Mouse (Mus musculus) embryo, embryonic 11.5 days (tissue): Measurements from ENCODE around the gene Lmntd1.

ENCODE experiments used
- DNase-seq: peaks from one replicate; pipeline ENCODE4 v3.0.0-alpha.2; 2012; ENCODE audit warnings: low read depth, low spot score

Gene Lmntd1

DNA sequence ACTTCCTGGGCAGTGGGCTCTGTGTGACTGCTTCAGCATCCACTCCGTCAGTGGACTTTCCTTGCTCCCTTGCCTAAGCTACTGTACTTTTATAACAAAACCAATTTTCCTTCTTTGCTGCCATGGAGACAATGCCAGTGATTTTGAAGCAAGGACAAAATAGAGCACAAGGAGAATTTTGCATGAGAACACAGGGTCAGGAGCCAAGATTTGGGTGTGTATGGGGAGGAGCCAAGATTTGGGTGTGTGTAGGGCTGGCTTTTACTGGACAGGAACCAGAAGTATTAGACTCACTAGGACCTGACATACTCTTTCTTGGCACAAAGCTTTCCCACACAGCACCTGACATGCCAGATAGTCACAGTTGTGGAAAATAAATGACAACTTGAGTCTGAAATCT is 179.0 kb downstream of the Lmntd1 start:
- DNase-seq: no peak

DNA sequence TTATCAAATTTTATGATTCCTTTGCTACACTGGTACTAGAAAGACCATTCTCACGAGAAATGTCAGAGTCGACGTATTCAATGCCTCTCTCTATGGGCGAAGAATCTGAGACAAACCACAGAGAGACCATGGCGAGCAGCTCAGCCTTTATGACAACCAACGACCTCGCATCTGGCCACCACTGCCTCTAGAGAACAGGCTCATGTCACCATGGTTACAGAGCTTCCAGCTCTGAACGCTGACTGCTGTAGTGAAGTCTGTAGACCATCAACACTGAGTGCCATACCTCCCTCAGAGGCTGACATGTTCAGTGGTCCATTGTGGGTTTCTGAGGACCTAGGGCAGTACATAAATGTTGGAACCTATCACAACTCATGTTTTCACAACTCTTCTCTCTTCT is 180.2 kb downstream of the Lmntd1 start:
- DNase-seq: no peak

DNA sequence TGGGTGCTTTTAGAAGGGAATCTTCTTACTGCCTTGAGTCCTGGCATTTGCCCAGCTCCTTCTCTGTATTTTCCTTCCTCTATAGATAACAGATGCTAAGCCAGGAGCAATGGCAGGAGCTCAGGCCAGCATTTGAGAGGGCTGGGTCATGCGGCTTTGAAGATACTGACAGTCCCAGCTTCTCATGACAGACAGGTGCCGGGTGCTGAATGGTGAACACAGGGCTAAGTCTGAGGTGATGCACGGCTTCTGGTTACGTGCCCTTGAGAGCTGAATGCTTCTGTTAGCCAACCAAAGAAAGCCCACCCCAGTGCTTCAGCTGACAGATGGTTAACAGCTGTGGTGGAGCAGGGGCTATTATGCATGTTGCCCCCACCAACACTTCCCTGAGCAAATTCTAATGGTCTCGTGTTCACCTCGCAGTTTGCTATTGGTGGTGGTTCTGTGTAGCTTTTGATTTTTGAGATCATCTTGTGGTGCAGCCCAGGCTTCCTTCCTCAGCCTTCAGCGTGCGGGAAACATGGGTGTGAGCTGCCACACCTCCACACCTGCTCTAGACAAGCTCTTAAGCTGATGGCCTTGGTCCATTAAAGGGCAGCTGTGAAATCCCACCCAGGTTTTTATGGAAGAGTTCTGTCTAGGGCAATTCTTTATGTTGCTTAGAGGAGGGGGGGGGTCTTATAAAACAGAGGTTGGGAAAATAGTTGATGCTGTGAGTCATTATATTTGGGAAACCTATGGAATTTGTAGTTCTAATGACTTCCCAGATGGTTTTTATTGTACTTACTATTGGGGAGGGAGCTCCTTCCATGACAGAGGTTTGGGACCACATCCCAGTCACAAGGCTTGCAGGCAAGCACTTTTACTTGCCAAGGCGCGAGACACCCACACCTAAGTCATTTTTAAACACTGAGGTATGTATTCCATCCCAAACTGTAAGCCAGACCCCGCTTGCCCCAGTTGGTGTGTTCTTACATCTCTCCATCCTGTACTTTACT is 181.1 kb downstream of the Lmntd1 start:
- DNase-seq: peak; percentile 19

DNA sequence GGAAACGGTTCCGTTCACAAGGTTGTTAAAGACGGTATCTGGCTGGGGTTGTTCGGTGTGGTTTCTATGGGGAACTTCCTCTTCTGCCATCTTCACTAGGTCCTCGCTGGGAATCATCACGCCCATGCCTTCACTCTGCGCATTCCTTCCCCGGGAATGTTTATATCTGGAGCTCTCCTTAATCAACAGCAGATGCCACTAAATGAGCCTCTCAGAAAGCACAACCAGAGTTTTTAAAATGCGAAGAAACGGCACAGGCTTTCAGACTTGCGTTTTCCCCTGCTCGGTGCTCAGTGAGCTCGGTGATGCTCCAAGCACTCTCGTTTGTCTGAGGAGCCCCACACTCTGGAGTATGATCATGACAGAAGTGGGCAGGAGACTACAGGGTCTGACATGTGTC is 182.4 kb downstream of the Lmntd1 start:
- DNase-seq: no peak

DNA sequence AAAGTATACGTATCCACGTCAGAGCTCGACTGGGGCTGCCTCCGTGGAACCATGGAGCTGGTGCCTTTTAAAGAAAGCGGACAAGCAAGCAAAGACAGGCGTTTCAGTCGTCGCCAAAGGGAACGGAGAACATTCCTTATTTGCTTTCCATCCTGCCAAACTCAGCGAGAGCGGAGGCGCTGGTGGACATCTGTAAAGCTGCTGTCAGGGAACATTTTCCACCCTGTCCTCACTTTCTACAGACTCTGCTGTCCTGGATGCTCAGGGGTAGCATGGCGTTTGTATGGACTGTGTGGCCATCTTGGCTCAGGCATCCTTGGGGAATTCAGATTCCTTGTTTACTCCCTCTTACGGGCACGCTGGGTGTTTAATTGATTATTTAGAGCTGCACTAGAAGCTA is 186.7 kb downstream of the Lmntd1 start:
- DNase-seq: no peak

DNA sequence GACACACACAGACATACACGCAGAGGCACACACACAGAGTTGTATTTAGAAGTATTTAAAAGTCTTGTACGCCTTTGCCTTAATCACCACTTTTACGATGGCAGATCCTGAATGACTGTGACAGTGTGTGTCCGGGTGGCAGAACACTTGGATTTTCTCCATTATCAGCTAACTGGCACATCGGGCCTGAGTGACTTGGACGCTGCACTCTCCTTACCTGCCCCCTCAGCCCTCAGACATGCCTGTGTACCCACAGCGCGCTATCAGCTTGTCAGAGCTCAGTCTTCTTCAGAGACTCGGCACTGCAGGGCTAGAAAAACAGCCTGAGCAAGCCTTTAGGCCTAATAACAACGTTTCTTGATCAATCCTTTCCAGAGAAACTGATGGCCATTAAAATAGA is 187.6 kb downstream of the Lmntd1 start:
- no peak for DNase-seq

DNA sequence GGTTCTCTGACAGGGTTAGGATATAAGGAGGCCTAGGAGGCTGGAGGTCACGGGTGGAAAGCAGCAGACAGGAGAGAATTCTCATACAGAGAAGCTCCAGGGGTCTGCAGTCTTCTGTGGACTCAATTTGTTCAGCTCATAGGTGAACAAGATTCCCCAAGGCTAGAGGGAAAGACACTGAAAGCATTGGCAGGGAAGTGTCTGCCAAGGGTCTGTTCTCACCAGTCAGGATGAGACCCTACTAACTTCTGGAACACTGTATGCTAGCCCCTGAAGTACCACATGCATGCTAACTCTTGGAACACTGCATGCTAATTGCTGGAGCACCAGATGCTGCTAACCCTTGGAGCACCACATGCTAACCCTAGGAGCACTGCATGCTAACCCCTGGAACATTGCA is 190.0 kb downstream of the Lmntd1 start:
- no peak for DNase-seq

DNA sequence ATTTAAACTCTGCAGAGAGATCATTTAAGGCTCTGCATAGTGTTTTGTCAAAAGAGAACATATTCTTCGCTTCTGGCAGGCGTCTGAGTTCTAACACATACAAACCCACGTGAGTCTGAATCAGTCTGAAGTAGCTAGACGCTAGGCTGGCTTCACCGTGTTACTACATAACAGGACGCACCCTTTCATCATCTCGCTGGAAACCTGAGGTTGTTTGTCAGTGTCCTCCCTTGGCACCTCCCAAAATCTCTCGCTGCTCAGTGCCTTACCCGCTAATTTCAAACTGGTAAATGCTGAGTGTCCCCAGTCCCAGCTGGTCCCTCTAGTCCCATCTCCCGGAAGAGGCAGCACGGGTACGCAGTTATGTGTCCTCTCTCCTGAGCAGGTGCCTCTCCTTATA is 190.6 kb downstream of the Lmntd1 start:
- DNase-seq: no peak

DNA sequence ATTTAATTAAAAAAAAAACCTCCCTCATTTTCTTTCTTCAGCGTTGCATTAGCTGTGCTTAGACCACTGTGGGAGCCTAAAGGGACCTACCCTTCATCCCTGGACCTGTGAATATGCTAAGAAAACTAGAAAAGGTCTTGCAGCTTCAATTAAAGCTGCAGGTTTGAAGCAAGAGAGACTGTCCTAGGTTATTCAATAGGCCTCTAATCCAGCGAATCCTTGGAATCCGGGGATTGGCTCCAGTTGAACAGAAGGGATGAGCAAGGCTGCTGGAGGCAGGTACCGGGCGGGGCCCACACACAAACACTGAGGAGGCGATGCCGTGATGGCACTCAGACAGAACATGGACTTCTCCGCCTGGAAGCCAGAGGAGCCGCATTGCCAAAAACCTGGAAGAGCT is 192.5 kb downstream of the Lmntd1 start:
- no peak for DNase-seq

DNA sequence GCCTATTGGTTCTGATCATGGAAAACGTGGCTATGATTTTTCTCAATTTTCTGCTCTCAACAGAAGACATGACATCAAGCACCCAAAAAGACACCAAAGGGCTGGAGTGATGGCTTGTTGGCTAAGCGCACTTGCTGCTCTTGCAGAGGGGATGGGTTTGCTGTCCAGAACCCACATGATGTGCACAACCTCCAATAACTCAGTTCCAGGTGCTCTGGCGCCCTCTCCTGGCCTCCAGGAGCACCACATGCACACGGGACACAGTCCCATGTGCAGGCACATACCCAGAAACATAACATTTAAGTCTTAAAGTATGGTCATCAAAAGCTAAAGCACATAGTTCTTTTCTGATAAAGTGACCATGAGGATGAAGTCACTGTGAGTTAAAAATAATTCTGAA is 193.7 kb downstream of the Lmntd1 start:
- DNase-seq: no peak

DNA sequence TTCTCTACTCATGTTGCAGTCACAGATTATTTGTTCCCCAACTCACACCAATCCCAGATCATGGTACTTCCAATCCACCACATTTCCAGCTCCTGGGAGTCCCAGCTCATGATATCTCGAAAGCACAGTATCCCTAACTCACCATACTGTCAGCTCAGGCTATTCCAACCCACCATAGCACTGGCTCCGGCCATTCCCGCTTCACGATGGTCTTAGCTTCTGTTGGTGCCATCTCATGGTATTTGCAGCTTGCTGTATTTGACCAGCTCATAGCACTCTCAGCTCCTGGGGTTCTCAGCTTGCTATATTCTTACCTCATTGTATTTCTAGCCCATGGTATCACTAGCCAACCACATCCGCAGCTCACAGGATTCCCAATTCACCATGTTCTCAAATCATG is 195.3 kb downstream of the Lmntd1 start:
- DNase-seq: no peak

DNA sequence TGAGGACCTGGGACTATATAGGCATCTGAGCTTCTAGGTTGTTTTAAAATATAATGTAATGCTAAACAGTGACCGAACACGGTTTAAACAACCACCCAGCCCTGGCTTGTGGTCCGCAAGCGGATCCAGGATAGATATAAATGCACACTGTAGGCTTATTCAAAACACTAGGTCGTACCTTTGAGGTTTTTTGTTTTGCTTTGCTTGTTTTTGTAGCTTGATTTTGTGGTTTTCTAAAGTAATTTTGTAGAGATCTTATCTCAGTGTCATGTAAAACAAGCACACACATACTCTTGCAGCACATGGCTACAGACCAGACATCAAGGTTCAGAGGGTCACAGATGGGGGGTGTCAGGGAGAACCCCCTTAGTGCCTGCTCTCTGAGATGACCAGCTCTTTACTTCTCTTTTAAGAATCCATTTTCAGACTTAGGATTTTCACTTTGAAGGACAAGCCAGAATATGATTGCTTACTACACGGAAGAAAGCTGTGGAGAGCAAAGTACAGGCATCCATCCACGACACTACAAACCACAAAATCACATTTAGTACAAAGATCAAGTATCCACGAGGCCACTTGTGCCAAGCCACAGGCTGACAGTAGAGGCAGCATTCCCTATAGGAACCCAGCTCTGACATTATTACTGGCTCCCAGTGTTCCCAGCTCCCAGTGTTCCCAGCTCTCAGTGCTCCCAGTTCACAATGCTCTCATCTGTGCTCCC is 196.2 kb downstream of the Lmntd1 start:
- DNase-seq: no peak

DNA sequence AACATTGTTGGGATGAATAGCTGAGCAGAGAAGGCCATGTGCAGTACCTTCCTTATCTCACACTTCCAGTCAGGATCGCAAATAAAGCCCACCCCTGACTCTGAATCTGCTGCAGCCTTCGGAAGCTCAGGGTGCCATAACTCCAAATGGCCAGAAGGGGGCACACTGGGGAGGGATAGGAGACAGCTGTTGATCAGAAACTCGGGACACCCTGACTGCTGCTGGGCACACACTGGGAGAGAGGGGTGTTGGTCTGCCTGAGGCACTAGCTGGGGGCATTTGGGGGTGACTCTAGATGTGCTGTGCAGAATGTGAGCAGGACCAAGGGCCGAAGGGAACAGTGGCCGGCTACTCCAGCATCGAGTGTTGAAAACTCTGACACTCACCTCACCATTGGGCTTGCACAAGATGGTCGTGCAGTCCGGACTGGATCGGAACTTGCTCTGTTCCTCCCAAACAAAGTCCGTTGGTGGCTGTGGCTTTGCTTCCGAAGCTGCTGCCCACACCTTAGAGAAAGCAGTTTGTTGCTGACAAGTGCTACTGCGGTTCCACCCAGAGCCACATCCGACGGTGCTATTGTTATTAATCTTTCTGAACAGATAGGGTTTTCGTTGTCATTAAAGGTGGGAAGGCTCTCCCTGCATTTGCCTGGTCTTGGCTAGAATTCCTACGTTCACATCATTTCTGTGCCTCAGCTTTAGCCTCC is 197.0 kb downstream of the Lmntd1 start:
- DNase-seq: no peak

DNA sequence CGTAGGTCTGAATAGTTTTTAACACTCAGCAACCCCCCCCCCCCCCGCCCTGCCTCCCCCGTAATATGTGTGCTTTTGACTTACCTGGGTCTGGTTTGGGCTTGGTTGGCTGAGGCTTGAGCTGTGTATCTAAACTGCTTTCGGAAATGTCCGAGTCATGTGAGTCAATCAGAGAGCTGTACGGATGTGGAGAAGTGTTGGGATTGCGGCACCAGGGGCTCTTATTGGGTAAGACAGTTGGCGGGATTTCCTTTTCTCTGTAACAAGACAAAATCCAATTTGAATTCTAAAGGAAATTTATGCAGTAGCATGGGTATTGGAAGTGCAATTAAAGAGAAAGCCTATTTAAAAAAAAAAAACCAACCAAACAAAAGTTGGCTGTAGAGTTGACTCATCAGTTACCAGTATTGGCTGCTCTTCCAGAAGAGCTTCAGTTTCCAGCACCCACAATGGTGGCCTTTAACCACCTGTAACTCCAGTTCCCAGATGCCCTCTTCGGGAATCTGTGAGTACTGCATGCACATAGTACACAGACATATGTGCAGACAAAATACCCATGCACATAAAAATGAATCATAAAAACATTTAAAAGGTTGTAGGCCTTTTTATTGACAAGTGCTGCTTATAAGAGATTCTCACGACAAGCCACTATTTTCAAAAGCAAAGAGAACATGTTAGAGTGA is 209.6 kb downstream of the Lmntd1 start:
- DNase-seq: no peak

DNA sequence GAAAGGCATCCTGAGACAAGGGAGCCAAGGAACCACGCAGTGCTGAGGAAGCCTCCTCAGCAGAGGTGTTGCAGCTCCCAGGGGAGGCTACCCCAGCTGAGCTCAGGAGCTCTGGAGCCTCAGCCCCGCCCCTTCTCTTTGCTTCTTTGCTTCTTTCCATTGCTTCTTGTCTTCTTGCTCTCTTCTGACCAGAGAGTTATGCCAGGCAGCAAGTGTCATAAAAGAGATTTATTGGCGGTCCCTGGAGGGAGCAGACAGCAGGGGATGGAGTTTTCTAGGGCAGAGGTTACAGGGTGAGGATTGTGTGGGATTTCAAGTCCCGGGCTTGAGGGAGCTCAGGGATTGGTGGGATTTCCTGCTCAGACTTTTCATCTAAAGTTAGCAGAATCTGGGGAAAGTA is 213.0 kb downstream of the Lmntd1 start:
- peak; percentile 45 for DNase-seq

DNA sequence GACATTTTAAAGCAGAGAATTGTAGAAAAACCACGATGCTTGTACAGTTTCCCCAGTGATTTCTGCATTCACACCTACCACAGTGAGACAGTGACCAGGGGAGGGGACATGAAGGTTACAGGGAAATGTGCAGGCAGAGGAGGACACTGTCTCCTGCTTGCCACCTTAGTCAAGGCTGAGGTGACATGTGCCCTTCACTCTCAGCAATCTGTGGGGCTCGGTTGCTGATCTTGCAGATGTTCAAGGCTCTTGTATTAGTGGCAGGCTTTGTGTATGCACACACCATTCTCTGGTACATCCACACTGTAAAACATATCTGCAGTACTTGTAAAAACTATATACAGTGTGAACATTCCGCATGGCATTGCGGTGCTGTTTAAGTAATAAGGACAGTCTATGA is 216.2 kb downstream of the Lmntd1 start:
- DNase-seq: no peak

DNA sequence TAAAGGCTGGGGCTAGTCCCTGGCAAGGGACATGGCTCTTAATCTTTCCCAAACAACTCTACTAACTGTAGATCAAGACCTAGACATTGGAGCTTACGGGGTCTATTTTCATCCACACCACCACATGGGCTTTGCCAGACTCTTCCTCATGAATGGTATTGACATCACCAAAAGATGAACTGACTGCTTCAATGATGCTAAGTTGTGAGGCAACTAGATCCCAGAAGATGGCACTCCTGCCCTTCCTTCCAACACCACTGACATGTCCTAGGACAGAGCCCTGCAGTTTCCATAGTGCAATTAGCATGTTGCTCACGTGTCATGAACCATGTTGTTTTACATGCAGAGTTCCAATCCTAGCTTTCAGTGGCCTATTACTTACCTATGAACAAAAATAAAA is 217.6 kb downstream of the Lmntd1 start:
- DNase-seq: no peak

DNA sequence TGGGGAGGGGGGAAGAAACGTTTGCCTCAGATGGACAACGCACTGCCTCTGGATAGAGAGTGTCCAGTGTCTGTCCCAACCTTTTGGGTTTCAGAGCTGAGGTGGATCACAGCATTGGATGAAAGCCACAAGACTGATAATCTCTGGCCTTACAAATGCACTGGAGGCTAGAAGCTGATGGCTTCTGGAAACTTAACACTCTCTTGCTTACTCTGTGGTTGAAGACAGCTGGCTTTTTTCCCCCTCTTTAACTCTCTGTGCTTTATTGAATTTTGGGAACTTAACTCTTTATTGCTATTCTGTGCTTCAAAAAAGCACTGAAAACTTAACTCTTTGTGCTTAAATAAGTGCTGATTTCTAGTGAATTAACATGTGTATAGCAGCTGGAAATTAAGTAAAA is 223.7 kb downstream of the Lmntd1 start:
- no peak for DNase-seq

DNA sequence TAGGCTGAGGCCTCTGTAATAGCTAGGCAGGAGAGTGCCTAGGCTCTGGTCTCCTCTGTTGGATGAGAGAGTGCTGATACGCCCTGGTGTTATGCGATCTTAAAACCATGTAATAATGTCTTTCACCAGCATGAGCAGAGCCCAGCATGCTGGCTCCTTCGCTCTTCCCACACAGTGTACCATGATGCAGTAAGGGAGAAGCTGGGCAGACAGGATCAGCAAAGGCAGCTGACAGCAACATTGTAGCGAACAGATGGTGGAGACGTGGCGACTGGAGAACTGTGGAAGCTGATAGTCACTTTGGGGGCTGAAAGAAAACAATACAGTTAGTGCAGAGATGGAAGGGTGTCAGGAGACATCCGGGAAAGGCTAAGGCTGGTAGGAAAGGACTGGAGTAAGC is 224.2 kb downstream of the Lmntd1 start:
- no peak for DNase-seq

DNA sequence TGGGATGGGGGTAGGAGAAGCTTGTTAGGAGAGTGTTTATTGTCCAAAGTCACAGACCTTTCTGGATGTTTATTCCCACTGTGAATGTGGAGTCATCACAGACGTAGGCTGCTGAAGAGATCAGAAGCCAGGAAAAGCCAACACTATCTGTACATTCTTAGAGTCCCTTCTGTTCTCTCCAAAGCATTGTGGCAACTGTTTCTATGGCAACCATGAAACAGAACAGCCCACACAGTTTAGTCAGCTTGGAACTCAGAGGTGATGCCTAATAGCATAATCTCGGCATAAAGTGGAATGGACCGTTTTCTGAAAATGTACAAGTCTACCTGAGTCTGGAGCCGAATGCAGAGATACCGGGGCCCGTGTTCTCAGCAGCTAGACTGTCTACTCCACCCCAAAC is 226.7 kb downstream of the Lmntd1 start:
- no peak for DNase-seq

DNA sequence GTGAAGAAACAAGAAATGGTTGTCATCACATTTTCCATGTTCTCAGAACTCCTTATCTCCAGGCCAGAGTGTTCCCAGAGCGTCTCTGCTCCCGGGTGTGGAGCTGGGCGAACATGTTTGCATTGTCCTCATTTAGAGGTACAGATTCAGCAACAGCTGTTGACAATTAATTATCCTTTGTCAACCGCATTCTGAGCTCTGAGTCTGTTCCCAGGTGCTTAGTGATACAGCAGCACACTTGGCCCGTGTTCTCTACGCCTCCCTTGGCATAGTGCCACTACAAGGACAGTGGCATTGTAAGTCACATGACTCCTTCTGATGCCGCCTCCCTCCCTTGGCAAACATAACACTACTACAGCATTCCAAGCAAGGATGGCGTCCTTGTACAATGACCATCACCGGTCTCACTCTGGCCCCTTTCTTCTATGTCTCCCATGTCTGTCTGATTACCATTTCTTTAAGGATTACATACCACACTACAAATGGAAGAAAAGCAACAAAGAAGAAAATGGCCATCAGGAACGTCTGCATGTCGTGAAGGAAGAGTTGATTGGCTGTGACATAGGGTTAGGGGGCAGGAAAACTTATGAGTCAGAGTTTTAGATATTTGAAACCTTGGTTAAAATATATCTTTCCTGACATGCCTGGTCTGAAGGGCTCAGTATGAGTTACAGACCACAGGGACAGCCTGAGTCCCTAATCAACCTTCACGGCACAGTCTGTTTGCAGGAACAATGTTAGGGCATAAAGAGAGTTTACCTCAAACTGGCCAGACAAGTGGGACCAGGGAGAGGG is 231.3 kb downstream of the Lmntd1 start:
- no peak for DNase-seq
